Mouse (Mus musculus): ENCODE data around the gene Pakap.

DNA sequence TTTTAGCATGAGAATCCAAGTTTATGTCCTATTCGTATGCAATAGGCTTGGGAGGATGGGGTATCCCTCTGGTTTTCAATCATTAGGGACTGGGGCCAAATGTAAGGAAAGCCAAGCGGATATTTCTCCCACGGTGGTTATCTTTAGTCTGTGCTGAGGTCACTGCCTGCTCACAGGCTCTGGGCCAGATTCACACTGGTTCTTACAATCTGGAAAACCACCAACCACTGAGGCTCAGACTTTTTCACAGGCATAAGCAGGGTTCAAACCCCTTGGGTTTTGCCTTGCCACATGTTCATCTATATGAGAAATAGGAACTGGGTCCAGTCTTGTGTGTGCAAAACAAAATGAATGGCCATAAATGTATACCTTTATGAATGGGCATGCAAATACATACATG lies 43.5 kb upstream of the Pakap start:
- TF ChIP-seq POLR2A (IDR thresholded peaks at IDR 0.05; ENCODE audit: borderline replicate concordance, low read depth, low read length) (no peak), CTCF (IDR thresholded peaks at IDR 0.05; ENCODE audit: low read depth, low read length) (no peak)

Data from bone marrow macrophage, adult 2 months (primary cell).